Mouse (Mus musculus): Measurements from ENCODE around the gene Cry2.
"Not testable (repeated sequence)": the region's sequence is repeated elsewhere in the genome, so short reads cannot be mapped to it uniquely, and the experiment has no call there.

The Cry2 gene

GRCm38 (mm10) chr2:92421723-92422387, 12.0 kb downstream of the Cry2 start:
- DNase-seq, result no peak

DNA sequence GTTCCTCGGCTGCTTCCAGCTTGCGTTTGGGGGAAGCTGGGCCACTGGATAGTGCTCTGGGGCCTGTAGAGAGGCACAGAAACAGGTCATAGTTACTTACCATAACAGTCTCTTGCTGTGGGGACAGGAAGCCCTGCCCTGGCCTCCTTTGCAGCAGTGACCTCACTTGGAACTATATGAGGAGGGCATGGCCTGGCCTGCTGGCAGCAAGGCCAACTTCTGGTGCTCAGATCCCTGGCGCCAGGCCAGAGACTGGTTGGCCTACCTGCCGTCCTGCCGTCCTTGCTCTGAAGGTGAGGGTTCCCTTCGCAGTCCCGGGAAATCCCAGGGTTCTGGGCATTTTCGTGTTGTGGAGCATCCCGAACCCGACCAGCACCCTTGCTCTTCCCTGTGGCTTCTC, 22.1 kb downstream of the Cry2 start:
- peak; percentile 75 for DNase-seq

GRCm38 (mm10) chr2:92408309-92409045, 25.4 kb downstream of the Cry2 start:
- DNase-seq, result no peak

DNA sequence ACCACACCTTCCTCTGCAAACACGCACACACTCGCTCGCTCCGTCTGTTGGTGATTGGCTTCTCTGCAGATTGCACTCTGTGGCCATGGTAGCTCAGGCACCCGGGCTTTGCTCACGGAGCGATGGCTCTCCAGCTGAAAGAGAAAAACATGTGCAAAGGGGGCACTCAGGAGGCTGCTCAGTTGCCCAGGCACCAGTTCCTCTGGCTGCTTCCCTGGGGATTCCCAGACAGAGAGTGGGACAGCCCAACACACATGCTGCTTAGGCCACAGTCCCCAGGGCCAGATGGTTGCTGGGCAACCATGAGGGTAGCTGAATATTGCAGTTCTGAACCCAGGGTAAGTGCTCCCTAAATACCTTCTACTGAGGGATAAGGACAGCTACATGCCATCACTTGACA, 28.2 kb downstream of the Cry2 start:
- no peak for DNase-seq

- no peak for DNase-seq
These were observed 29.1 kb downstream of the Cry2 start for GRCm38 (mm10) chr2:92404737-92405136.

- DNase-seq, result no peak
These were observed 30.0 kb downstream of the Cry2 start for GRCm38 (mm10) chr2:92403776-92404319.

- DNase-seq, result peak; percentile 84
These were observed 31.1 kb downstream of the Cry2 start for GRCm38 (mm10) chr2:92402591-92403326.

DNA sequence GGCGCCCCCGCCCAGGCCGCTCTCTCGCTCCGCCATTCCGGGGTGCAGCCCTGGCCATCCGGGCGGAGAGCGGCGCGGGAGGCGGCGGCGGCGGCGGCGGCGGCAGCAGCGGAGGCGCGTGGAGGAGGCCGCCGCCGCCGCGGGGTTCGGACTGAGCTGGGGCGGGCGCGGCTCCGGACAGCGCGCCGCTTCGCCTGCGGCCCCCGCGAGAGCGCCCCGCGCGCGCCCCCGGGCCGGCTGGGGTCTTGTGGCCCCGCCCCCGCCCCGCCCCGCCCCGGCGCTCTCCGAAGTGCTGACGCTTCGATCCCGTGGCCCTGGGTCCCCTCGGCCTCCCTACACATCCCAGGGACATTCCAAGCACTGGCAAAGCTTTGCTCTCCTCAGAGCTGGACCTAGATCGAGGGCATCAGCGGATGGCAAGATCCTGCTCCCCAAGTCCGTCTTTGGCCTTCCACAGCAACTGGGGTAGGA, 32.7 kb downstream of the Cry2 start, which contains the start of gene Mapk8ip1:
TSS of gene Mapk8ip1 (minus strand) at position 173 of the 471 bp plus-strand sequence.
- no peak for DNase-seq

DNA sequence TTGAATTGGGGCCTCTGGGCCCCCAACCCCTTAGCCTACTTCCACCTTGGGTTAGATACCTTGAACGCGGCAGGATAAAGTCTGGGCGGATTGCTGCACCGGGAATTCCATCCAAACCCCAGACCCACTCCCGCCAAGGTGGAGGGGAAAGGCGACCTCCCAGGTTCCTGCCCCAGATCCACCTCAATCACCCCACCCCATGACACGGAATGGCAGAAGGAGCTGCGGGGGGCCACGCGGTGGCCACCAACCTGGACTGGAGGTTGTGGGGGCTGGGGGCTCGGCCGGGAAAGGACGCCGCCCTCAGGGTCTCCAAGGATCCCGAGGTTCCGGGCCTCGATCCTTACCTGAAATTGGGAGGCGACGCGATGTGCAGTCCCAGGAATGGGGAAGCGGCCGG, 33.2 kb downstream of the Cry2 start:
- DNase-seq, result no peak

- DNase-seq, result not testable (repeated sequence)
These were observed 34.0 kb downstream of the Cry2 start for GRCm38 (mm10) chr2:92399877-92400276.

GRCm38 (mm10) chr2:92397436-92397835, 36.4 kb downstream of the Cry2 start:
- no peak for DNase-seq

DNA sequence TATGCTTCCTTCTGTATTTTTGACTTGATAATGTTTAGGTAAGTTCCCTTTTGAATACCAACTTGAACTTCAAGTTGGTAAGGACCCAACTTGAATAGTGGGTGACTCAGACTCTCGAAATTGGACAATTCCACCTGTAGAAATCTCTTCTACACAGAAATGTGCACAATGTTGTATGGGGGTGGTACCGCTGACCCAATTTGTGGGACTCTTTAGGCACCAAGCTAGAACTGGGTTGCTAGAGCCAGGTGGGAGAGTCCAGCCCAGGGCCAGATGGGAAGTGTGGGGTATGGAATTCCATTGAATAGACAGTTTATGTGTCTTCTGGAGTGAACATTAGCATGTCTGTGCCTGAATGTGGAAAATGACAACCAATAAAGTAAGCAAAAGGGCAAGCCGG, 38.3 kb downstream of the Cry2 start:
- no peak for DNase-seq

- no peak for DNase-seq
These were observed 41.3 kb downstream of the Cry2 start for GRCm38 (mm10) chr2:92392318-92393264.

GRCm38 (mm10) chr2:92391703-92392317, 42.0 kb downstream of the Cry2 start:
- DNase-seq, result no peak

- no peak for DNase-seq
These were observed 42.7 kb downstream of the Cry2 start for GRCm38 (mm10) chr2:92391116-92391515.

- no peak for DNase-seq
These were observed 43.5 kb downstream of the Cry2 start for GRCm38 (mm10) chr2:92390206-92390930.

GRCm38 (mm10) chr2:92389645-92390044, 44.2 kb downstream of the Cry2 start:
- DNase-seq, result no peak

GRCm38 (mm10) chr2:92388891-92389641, 44.8 kb downstream of the Cry2 start:
- peak; percentile 85 for DNase-seq

- no peak for DNase-seq
These were observed 45.7 kb downstream of the Cry2 start for GRCm38 (mm10) chr2:92388081-92388517.

DNA sequence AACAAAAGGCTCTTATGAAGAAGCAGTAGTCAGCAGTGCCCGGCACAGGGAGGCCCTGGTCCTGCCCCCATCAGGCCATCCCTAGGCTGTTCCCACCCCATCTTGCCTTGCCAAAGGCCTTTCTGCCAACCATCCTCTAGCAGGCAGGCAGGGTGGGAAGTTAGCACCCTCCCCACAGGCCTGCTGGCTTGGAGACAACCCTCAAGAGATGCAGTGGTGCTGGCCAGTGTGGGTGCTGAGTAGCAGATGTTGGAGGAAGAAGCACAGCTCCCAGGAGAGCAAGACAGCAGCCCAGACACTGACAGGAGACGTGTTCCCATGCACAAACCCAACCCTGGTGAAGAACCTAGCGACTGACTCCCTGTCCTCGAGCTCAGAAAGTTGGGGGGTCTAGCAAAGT, 46.2 kb downstream of the Cry2 start:
- no peak for DNase-seq
